Mouse (Mus musculus) forebrain, embryonic 14.5 days (tissue): ENCODE measurements at regions not wholly inside any gene's neighbourhood (a gene's known extent, or its start where the extent isn't known, plus 50 kb on each side); places are given as distances from the start of the nearest gene placed in this dataset.
A peak's percentile ranks its signal among the peaks of the same experiment; 100 is the strongest.

ENCODE experiments used
- ATAC-seq: fragments of 200-750 bp; cut with Nextera tagmentation; 2 replicates; pipeline ENCODE4 v1.8.0; 2017; ENCODE audit warnings: mild to moderate bottlenecking, moderate library complexity
- DNase-seq: peaks from one replicate; pipeline ENCODE4 v3.0.0-alpha.2; 2015; ENCODE audit warnings: low spot score
- H3K27ac ChIP-seq: fragments of 300-500 bp; sonication (generic); 2 replicates; pipeline ENCODE4 v1.5.1; 2014; ENCODE audit warnings: low read depth, mild to moderate bottlenecking, control low read depth, low read length, moderate library complexity
- H3K27me3 ChIP-seq: fragments of 300-500 bp; sonication (generic); replicated peaks from 2 replicates; pipeline ENCODE4 v1.6.1; 2014; ENCODE audit warnings: low read length, control low read depth, mixed read lengths; ENCODE audit not compliant: control insufficient read depth, insufficient read depth
- H3K36me3 ChIP-seq: fragments of 300-500 bp; sonication (generic); 2 replicates; pipeline ENCODE4 v1.6.1; 2014; ENCODE audit warnings: low read length, control low read depth; ENCODE audit not compliant: control insufficient read depth, insufficient read depth
- H3K4me1 ChIP-seq: fragments of 300-500 bp; sonication (generic); 2 replicates; pipeline ENCODE4 v1.6.1; 2014; ENCODE audit warnings: antibody characterized with exemption, low read length, control low read depth; ENCODE audit not compliant: control insufficient read depth, insufficient read depth
- H3K4me2 ChIP-seq: fragments of 300-500 bp; sonication (generic); 2 replicates; pipeline ENCODE4 v1.6.1; 2014; ENCODE audit warnings: mild to moderate bottlenecking, control low read depth, low read length
- H3K4me3 ChIP-seq: fragments of 300-500 bp; sonication (generic); 2 replicates; pipeline ENCODE4 v1.5.1; 2014; ENCODE audit warnings: low read depth, low read length, control low read depth
- H3K9ac ChIP-seq: fragments of 300-500 bp; sonication (generic); 2 replicates; pipeline ENCODE4 v1.6.1; 2014; ENCODE audit warnings: mild to moderate bottlenecking, low read length, control low read depth, moderate library complexity
- H3K9me3 ChIP-seq: fragments of 300-500 bp; sonication (generic); replicated peaks from 2 replicates; pipeline ENCODE4 v1.6.1; 2016; ENCODE audit warnings: low read length, control low read depth, mixed read lengths; ENCODE audit not compliant: control insufficient read depth
- WGBS: fragments of 180-500 bp; shearing (Covaris S2); extraction: QIAGEN DNeasy Blood & Tissue Kit; methylation state at CpG from one replicate; pipeline ENCODE4 v1.1.7; 2014; 5-methylcytosine and 5-hydroxymethylcytosine counted together

GRCm38 (mm10) chr16:75369700-75370099, 216.2 kb downstream of the Lipi start:
- H3K36me3 ChIP-seq = no peaks in the 10 kb centered on the region
- no peaks in the 10 kb centered on the region for H3K9me3 ChIP-seq
- no peaks in the 10 kb centered on the region for H3K27me3 ChIP-seq
- WGBS = 58% methylated on average over 5 of the region's 5 CpGs
- H3K4me1 ChIP-seq = 0 out of 2 replicates have a peak, but pooled peaks cover 5% of the 10 kb centered on the region
- ATAC-seq (no peak), DNase-seq (no peak)
- no peak overlapping the region for H3K9ac ChIP-seq
- no peak overlapping the region for H3K27ac ChIP-seq
- H3K4me2 ChIP-seq = no peak overlapping the region
- no peak overlapping the region for H3K4me3 ChIP-seq

- Histone ChIP-seq H3K27ac (no peak overlapping the region), H3K36me3 (no peaks in the 10 kb centered on the region), H3K4me3 (no peak overlapping the region), H3K4me1 (0 out of 2 replicates have a peak, but pooled peaks cover 5% of the 10 kb centered on the region), H3K27me3 (no peaks in the 10 kb centered on the region), H3K9me3 (no peaks in the 10 kb centered on the region), H3K4me2 (no peak overlapping the region), H3K9ac (no peak overlapping the region)
- WGBS = 84% methylated on average over 4 of the region's 4 CpGs
- no peak for ATAC-seq
- DNase-seq = peak; percentile 16
These were observed 219.1 kb downstream of the Lipi start for GRCm38 (mm10) chr16:75366727-75367126.

- Histone ChIP-seq H3K27ac (no peak overlapping the region), H3K27me3 (no peaks in the 10 kb centered on the region), H3K4me1 (0 out of 2 replicates have a peak, but pooled peaks cover 5% of the 10 kb centered on the region), H3K9me3 (no peaks in the 10 kb centered on the region), H3K9ac (no peak overlapping the region), H3K36me3 (no peaks in the 10 kb centered on the region), H3K4me2 (no peak overlapping the region), H3K4me3 (no peak overlapping the region)
- ATAC-seq = peak; percentile 65
- WGBS = 18% methylated on average over 8 of the region's 8 CpGs
- peak; percentile 39 for DNase-seq
These were observed 220.4 kb downstream of the Lipi start for GRCm38 (mm10) chr16:75365361-75365994.

- H3K36me3 ChIP-seq = no peaks in the 10 kb centered on the region
- DNase-seq (peak; percentile 50), ATAC-seq (no peak)
- no peak overlapping the region for H3K9ac ChIP-seq
- H3K27ac ChIP-seq = no peak overlapping the region
- no peak overlapping the region for H3K4me3 ChIP-seq
- H3K9me3 ChIP-seq = no peaks in the 10 kb centered on the region
- no peaks in the 10 kb centered on the region for H3K27me3 ChIP-seq
- 82% methylated on average over 4 of the region's 4 CpGs for WGBS
- H3K4me2 ChIP-seq = no peak overlapping the region
- 0 out of 2 replicates have a peak, but pooled peaks cover 5% of the 10 kb centered on the region for H3K4me1 ChIP-seq
These were observed 223.8 kb downstream of the Lipi start for GRCm38 (mm10) chr16:75362095-75362494.

GRCm38 (mm10) chr16:75360791-75361190, 225.1 kb downstream of the Lipi start:
- no peaks in the 10 kb centered on the region for H3K9me3 ChIP-seq
- no peaks in the 10 kb centered on the region for H3K36me3 ChIP-seq
- 90% methylated on average over 4 of the region's 4 CpGs for WGBS
- ATAC-seq = no peak
- no peak overlapping the region for H3K4me3 ChIP-seq
- no peak overlapping the region for H3K4me2 ChIP-seq
- no peaks in the 10 kb centered on the region for H3K27me3 ChIP-seq
- 0 out of 2 replicates have a peak, but pooled peaks cover 5% of the 10 kb centered on the region for H3K4me1 ChIP-seq
- DNase-seq = no peak
- H3K27ac ChIP-seq = no peak overlapping the region
- H3K9ac ChIP-seq = no peak overlapping the region

GRCm38 (mm10) chr16:75353394-75353793, 232.5 kb downstream of the Lipi start:
- H3K4me3 ChIP-seq = no peak overlapping the region
- whole genome bisulfite sequencing = 98% methylated on average over 1 of the region's 1 CpGs

GRCm38 (mm10) chr16:75344201-75344927, 241.5 kb downstream of the Lipi start:
- H3K27ac ChIP-seq = no peak overlapping the region
- no peak overlapping the region for H3K4me2 ChIP-seq
- WGBS = 90% methylated on average over 8 of the region's 8 CpGs
- H3K4me1 ChIP-seq = no peaks in the 10 kb centered on the region
- H3K27me3 ChIP-seq = no peaks in the 10 kb centered on the region
- ATAC-seq = no peak
- H3K36me3 ChIP-seq = no peaks in the 10 kb centered on the region
- H3K9ac ChIP-seq = no peak overlapping the region
- H3K4me3 ChIP-seq = no peak overlapping the region
- no peak for DNase-seq
- H3K9me3 ChIP-seq = no peaks in the 10 kb centered on the region

More at GRCm38 (mm10) chr16:75353394-75353793, 232.5 kb downstream of the Lipi start:
- ATAC-seq = no peak
- H3K36me3 ChIP-seq = no peaks in the 10 kb centered on the region
- H3K4me2 ChIP-seq = no peak overlapping the region
- no peak for DNase-seq
- H3K4me1 ChIP-seq = no peaks in the 10 kb centered on the region
- no peak overlapping the region for H3K9ac ChIP-seq
- no peak overlapping the region for H3K27ac ChIP-seq
- H3K27me3 ChIP-seq = no peaks in the 10 kb centered on the region
- no peaks in the 10 kb centered on the region for H3K9me3 ChIP-seq

GRCm38 (mm10) chr16:75343028-75343901, 242.6 kb downstream of the Lipi start:
- DNase-seq (peak; percentile 65), ATAC-seq (peak; percentile 52; the same call in 1 of the 2 replicates)
- Histone ChIP-seq H3K27ac (no peak overlapping the region), H3K36me3 (no peaks in the 10 kb centered on the region), H3K9ac (no peak overlapping the region), H3K27me3 (no peaks in the 10 kb centered on the region), H3K9me3 (no peaks in the 10 kb centered on the region), H3K4me2 (no peak overlapping the region), H3K4me3 (no peak overlapping the region), H3K4me1 (no peaks in the 10 kb centered on the region)
- 47% methylated on average over 11 of the region's 11 CpGs for WGBS
